Mouse (Mus musculus) colon, adult 2 months (tissue): ENCODE data around the gene Clec4a1. TPM values are rescaled to one million over a fixed set of nuclear protein-coding genes. Genes with fewer than 3 reads are reported as not detected.

Experiments used
- polyA plus RNA-seq: library from polyadenylated mRNA; depleted of rRNA; stranded (reverse); fragments of >200 nt; gene quantifications from 2 replicates; pipeline ENCODE4 v1.2.3, GENCODE M21; 2012; rRNA removed

The Clec4a1 gene
- polyA plus RNA-seq = 1.1 and 1.2 TPM in 2 replicates

GRCm38 (mm10) chr6:122921451-122921850 is at the start of gene Clec4a1:
TSS of gene Clec4a1 (plus strand) at chr6:122921848.

GRCm38 (mm10) chr6:122873871-122874719 is 47.6 kb upstream of the Clec4a1 start, which contains the start of gene Necap1:
TSS of gene Necap1 (plus strand) at chr6:122874474.

GRCm38 (mm10) chr6:122952401-122952800 is 30.8 kb downstream of the Clec4a1 start, which contains the start of gene Clec4a3:
TSS of gene Clec4a3 (plus strand) at chr6:122952515.

Other genes with a start within 250 kb of the Clec4a1 start
- not detected in 2 replicates for gene Nanog, start 214.4 kb upstream of the Clec4a1 start, polyA plus RNA-seq
- gene Slc2a3, start 120.2 kb upstream of the Clec4a1 start, polyA plus RNA-seq = 1.5 and 1.8 TPM in 2 replicates
- gene Foxj2, start 101.9 kb upstream of the Clec4a1 start, polyA plus RNA-seq = 13.1 TPM in 2 replicates
- 1.7 and 1.9 TPM in 2 replicates for gene C3ar1, start 65.7 kb upstream of the Clec4a1 start, polyA plus RNA-seq
- 9.5 and 11.4 TPM in 2 replicates for gene Necap1, start 47.4 kb upstream of the Clec4a1 start, polyA plus RNA-seq
- gene Clec4a3, start 30.7 kb downstream of the Clec4a1 start, polyA plus RNA-seq = 0.19 and 0.34 TPM in 2 replicates
- gene Clec4a4, start 68.5 kb downstream of the Clec4a1 start, polyA plus RNA-seq = not detected in 2 replicates
- 0.26 and 0.29 TPM in 2 replicates for gene Clec4b1, start 128.1 kb downstream of the Clec4a1 start, polyA plus RNA-seq
- 0.31 and 0.63 TPM in 2 replicates for gene Clec4a2, start 184.6 kb downstream of the Clec4a1 start, polyA plus RNA-seq